Mouse (Mus musculus) erythroblast, embryonic 14.5 days (primary cell): Measurements from ENCODE around the gene Mcf2l. TPM values are rescaled to one million over a fixed set of nuclear protein-coding genes. Genes with fewer than 3 reads are reported as not detected.

Experiments
- H3K27me3 ChIP-seq: 2 replicates; pipeline ENCODE4 v1.6.1; 2012; ENCODE audit warnings: inconsistent platforms; ENCODE audit not compliant: control insufficient read depth
- H3K36me3 ChIP-seq: 2 replicates; pipeline ENCODE4 v1.6.1; 2012; ENCODE audit warnings: mild to moderate bottlenecking, inconsistent platforms; ENCODE audit not compliant: control insufficient read depth
- H3K4me1 ChIP-seq: 2 replicates; pipeline ENCODE4 v1.6.1; 2012; ENCODE audit warnings: inconsistent platforms; ENCODE audit not compliant: control insufficient read depth
- H3K4me3 ChIP-seq: replicated peaks from 2 replicates; pipeline ENCODE3; 2012; ENCODE audit warnings: moderate library complexity, mild to moderate bottlenecking, inconsistent platforms
- H3K9me3 ChIP-seq: 2 replicates; pipeline ENCODE4 v1.6.1; 2012; ENCODE audit warnings: low read length, inconsistent platforms, mixed read lengths; ENCODE audit not compliant: control insufficient read depth
- GATA1 ChIP-seq: IDR thresholded peaks from 2 replicates; pipeline ENCODE4 v1.6.1; 2012; ENCODE audit warnings: low read length, inconsistent platforms, mixed read lengths
- TAL1 ChIP-seq: IDR thresholded peaks from 3 replicates; pipeline ENCODE4 v1.6.1; 2012; ENCODE audit warnings: low read length, inconsistent platforms, mixed read lengths
- polyA plus RNA-seq: library from polyadenylated mRNA; stranded (reverse); fragments of >175 nt; gene quantifications from 2 replicates; pipeline ENCODE4 v1.2.3, GENCODE M21; 2012

Gene Mcf2l
- polyA plus RNA-seq, 1 experiment: 0.05 TPM

DNA sequence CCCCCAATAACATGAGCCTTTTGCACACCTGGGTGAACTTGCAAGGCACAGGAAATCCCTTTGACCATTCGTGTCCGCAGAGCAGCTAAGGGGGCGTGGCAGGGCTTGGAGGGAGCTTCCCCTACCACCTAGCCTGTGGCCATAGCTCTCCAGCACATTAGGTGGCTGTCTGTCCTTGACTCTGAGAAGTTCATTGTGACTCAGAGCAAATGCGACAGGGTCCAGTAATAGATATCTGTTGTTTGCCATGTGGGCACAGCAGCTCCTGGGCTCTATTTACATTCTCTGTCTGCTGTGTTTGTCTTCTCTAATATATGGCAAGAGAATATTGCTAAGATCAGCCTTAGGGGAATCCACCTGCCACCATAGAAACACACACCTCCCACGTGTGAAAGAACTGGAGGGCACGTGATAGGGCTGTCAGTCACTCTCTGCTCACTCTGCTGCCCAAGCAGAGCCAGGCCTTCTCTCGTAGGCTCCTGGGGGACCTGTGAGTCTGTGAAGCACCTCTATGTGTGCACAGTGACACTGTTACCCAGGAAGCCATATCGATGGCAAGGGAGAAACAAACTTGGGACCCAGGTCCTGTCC, 60.9 kb downstream of the Mcf2l start:
- TF ChIP-seq GATA1 (no peak), TAL1 (no peak)

DNA sequence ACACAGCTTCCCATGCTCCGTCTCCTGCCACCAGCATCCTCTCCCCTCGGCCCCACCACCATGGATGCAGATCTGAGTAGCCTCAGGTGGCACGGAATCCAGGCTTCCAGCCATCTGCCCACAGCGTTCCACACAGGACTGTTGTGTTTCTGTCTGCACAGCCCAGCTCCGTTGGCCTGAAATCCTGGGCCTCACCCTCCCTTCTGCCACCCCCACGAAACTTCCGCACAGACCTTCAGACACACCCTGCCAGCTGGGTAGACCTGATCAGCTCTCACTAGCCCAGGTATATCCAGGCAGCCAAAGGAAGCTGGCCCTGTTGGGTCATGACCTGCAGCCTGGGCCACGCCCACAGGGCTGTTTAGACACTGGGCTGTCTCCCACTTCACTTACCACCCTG, 66.9 kb downstream of the Mcf2l start:
- Histone ChIP-seq H3K27me3 (peaks cover 4% of the 10 kb centered on the region), H3K9me3 (no peaks in the 10 kb centered on the region), H3K4me1 (no peaks in the 10 kb centered on the region), H3K36me3 (no peaks in the 10 kb centered on the region), H3K4me3 (no peak overlapping the region)
- TF ChIP-seq GATA1 (no peak), TAL1 (no peak)

More for the DNA sequence above, 60.9 kb downstream of the Mcf2l start:
- no peaks in the 10 kb centered on the region for H3K4me1 ChIP-seq
- H3K36me3 ChIP-seq: no peaks in the 10 kb centered on the region
- peaks cover 10% of the 10 kb centered on the region for H3K27me3 ChIP-seq
- H3K9me3 ChIP-seq: no peaks in the 10 kb centered on the region
- no peak overlapping the region for H3K4me3 ChIP-seq

DNA sequence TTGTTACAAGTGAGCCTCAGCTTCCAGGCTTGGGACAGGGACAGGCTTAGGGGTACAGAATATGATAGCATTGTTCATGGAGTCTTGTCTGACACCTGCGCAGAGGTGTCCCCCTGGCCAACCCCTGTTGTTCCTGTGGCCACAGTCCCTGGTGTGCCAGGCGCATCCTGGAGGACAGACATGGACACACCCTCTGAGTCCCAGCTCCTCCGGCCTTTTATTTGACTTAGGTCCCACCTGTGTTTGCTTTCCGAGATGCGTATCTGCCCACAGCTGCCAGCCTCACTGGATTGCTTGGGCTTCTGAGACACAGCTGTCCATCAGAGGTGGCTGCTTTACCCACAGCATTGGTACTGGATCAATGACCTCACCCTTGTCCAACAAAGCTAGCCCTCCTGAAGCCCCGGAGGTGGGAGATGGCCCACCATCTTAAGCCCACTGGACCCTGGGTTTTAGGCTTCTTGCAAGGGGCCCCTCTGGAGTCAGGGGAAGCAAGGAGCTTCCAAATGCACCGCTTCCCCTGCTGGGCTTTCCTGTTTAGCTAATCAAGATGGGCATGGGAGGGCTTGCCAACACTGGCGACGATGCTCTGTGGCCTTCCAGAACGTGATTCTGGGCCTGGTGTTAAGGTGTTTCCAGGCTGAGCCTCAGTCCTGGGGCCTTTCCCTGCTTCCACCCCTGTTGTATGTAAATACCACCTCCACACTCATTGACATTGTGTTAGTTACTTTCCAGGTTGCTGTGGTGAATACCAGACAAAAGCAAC, 67.7 kb downstream of the Mcf2l start:
- TF ChIP-seq TAL1 (no peak), GATA1 (no peak)
- Histone ChIP-seq H3K4me1 (no peaks in the 10 kb centered on the region), H3K9me3 (no peaks in the 10 kb centered on the region), H3K4me3 (no peak overlapping the region), H3K27me3 (peaks cover 4% of the 10 kb centered on the region), H3K36me3 (no peaks in the 10 kb centered on the region)

DNA sequence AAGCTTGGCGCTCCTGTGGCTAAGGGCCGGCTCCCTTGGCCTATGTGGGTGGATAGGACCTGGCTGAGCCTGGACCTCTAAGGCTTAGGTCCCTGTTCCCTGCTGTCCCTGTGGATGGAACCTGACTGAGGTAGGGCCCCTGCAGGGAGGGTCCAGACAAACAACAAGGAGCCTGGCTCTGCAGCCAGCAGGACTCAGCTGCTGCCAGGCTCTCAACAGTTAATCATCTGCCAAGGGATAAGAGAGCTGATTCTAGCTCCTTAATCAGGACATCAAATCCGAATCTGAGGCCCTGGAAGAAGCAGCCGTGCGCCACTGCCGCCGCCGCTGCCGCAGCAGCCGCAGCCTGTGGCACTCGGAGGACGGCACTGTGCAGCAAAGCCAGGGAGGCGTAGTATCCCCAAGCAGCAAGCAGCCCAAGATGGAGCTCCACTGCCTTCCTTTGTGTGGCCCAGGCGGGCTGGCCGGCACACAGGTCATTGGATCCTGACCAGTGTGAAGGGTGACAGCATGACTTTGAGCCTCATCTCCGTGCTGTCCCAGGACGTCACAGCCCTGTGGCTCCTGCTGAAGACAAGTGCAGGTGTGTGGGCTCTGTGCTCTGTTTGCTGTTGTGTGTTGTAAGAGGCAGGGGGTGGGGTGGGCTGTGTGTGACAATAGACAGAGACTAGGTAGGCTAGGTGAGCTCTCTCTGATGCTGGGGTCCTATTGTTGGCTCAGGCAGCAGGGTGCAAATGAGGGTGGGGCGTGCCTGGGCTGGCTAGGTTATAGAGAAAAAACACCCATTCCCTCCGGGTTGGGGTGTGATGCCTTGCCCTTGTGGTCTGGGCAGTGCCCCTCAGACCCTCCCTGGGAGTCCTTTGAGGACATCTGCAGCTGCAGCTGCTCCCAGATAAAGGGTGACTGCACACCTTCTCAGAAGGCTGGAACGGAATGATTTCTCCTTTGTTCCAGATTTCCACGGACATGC, 74.3 kb downstream of the Mcf2l start:
- Histone ChIP-seq H3K27me3 (peaks cover 14% of the 10 kb centered on the region), H3K4me1 (no peaks in the 10 kb centered on the region), H3K4me3 (no peak overlapping the region), H3K36me3 (no peaks in the 10 kb centered on the region), H3K9me3 (no peaks in the 10 kb centered on the region)
- TF ChIP-seq TAL1: no peak
- no peak for TF ChIP-seq GATA1

DNA sequence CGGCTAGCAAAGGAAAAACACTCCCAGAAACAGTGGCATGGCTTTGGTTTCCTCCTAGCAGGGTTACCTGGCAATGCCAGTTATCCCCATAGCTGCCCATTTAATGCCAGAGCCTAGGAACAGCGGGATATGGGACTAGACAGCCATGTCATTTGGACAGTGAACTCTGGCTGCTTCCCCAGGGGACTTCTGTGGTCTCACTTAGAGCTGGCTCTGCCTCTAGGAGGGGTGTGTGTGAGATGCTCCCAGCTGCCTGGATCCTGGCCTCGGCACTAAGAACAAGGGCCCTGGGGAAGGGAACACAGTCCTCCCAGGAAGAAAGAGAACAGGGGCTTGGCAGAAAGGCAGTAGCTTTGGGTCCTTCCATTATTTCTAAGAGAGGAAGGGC, 75.0 kb downstream of the Mcf2l start:
- TF ChIP-seq TAL1: no peak
- TF ChIP-seq GATA1: no peak
- no peak overlapping the region for H3K4me3 ChIP-seq
- peaks cover 14% of the 10 kb centered on the region for H3K27me3 ChIP-seq
- H3K4me1 ChIP-seq: no peaks in the 10 kb centered on the region
- H3K36me3 ChIP-seq: no peaks in the 10 kb centered on the region
- H3K9me3 ChIP-seq: no peaks in the 10 kb centered on the region

DNA sequence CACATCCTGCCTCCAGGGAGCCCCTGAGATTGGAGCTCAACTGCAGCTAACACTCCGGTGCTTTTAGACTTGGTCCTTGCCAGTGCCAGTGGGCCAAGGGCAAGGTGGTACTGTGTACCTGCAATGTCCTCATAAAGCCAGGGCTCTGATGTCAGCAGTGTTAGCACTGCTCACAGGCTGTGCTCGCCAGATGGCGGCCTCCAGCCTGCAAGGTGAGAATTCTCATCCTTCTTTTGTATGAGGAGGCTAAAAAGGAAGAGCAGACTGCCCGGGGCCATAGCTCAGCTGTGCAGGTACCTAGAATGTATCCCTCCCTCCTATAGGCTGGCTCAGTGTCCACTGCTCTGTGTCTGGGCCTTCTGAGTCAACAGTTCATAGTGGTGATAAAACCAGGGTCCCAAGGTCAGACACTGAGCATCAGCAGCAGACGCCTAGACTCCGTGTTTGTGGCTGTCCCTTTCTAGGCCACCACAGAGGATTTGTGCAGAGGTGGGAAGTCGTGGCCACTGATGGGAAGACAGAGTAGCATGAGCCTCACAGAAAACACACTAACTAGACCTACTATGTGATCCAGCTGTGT, 77.5 kb downstream of the Mcf2l start:
- Histone ChIP-seq H3K4me3 (no peak overlapping the region), H3K4me1 (no peaks in the 10 kb centered on the region), H3K9me3 (no peaks in the 10 kb centered on the region), H3K27me3 (peaks cover 14% of the 10 kb centered on the region), H3K36me3 (no peaks in the 10 kb centered on the region)
- no peak for TF ChIP-seq GATA1
- no peak for TF ChIP-seq TAL1

DNA sequence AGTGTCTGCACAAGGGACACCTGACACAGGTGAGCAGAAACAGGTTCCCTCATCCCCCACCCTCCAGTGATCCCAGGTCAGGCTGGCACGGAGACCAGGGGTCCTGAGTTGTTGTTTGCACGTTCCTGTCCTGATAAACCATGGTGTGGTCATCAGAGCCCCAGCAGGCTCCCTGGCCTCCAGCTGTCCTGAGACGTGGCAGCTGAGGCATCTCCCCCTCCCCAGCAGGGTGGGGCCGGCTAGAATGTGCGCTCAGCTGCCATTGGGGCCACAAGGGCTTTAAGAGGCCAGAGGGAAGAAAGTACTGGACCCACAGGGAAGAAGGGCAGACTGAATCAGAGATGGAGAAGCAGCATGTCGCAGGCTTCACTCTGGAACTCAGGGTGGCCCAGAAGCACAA, 79.1 kb downstream of the Mcf2l start:
- Histone ChIP-seq H3K36me3 (no peaks in the 10 kb centered on the region), H3K4me3 (no peak overlapping the region), H3K9me3 (no peaks in the 10 kb centered on the region), H3K27me3 (peaks cover 10% of the 10 kb centered on the region), H3K4me1 (no peaks in the 10 kb centered on the region)
- TF ChIP-seq GATA1 (no peak), TAL1 (no peak)

DNA sequence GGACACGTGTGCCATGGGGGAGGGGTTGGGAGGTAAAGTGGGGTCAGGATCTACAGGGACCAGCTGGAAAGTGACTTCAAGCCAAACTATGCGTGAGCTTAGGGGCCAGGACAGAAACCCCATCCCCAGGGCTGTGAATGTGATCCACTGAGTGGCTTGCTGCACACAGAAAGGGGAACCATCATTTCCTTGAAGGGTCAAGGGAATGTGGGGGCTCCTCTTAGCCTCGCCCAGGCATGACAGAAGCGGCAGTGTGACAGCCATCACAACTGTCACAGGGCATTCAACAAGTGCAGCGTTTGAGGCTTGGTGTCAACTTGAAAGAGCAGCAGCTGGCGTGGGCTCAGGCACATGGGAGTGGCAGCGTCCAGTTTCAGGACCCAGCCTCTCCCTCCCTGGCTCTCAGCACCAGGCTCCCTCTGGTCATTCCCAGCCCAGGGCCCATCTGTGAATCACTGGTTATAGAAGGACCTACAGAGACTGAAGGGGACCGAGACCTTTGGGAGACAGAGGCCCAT, 81.8 kb downstream of the Mcf2l start:
- Histone ChIP-seq H3K9me3 (no peaks in the 10 kb centered on the region), H3K27me3 (no peaks in the 10 kb centered on the region), H3K4me3 (no peak overlapping the region), H3K36me3 (no peaks in the 10 kb centered on the region), H3K4me1 (no peaks in the 10 kb centered on the region)
- TF ChIP-seq TAL1 (no peak), GATA1 (no peak)
